Mouse (Mus musculus) skeletal muscle tissue, adult 2 months (tissue): ENCODE measurements around the gene Myl3.

ENCODE experiments used
- DNase-seq: peaks from one replicate; pipeline ENCODE4 v3.0.0-alpha.2; 2012; ENCODE audit warnings: low read depth, low spot score

The Myl3 gene

DNA sequence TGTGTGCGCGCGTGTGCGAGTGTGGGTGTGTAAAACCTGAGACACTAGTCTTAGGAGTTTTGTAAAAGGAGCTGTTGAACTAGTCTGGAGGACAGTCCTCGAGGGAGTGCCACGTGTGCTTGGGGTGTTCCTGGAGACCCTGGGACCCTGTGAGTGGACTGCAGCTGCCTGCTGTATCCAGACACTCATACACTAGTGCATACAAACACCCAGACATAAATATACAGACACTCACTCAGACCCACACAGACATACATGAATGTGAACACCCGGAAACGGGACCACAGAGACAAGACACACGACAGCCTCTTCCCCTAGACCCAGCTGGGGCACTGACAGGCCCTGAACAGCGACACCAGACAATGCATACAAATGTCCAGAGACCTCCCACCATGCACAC, 21.1 kb downstream of the Myl3 start:
- no peak for DNase-seq

DNA sequence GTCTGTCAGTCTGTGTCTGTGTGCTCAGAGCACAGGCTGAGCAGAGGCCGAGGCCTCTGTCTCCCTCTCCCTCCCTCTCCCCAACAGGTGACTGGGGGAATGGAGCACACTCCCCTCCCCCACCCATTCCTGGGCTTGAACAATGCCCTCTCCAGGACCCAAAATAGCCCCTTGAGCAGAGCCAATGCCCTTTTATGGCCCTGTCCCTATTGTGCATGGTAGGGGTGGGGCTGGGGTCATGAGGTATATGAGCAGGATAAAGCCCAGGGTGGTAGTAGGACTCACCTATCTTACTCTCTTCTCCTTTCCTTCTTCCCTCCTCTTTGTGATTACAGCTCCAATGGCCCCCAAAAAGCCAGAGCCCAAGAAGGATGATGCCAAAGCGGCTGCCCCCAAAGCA, 21.7 kb downstream of the Myl3 start:
- DNase-seq: no peak

DNA sequence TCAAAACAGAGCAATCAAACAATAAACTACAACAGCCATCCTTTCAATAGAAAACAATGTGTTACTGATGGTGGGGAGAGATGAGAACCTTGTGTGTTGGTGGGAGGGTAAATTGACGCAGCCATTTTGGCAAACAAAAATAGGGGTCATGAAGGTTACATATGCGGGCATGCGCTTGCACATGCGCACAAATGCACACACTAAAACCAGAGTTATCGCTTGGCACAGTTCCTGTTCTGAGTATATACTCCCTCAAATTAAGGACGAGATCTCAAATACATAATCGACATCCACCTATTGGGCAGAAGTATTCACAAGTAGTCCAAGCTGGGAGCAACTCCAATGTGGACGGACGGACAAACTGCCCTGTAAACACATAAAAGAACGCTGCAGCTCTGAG, 30.7 kb downstream of the Myl3 start:
- DNase-seq: no peak

- no peak for DNase-seq
Observed at GRCm38 (mm10) chr9:110774403-110775268, 33.0 kb downstream of the Myl3 start.

GRCm38 (mm10) chr9:110775269-110776022, 33.8 kb downstream of the Myl3 start:
- DNase-seq: no peak

- DNase-seq: no peak
Observed at GRCm38 (mm10) chr9:110778100-110778499, 36.4 kb downstream of the Myl3 start.

DNA sequence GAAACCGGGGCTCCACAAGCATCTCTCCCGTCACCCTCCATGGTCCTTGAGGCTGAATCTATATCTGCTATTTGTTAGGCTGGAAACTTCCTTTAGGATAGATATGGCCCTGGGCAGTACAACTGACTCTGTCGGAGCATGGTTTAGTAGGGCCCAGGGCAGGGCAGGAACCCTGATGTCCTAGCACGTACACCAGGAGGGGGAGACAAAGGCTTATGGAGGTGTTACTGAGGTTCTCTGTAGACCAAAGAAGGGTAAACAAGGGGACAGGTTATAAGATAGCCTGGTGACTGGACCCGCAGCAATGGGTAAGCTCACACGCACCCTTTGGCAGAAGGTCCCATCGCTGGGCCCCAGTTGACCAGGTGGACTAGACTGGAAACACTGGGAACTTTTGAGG, 36.9 kb downstream of the Myl3 start:
- no peak for DNase-seq

DNA sequence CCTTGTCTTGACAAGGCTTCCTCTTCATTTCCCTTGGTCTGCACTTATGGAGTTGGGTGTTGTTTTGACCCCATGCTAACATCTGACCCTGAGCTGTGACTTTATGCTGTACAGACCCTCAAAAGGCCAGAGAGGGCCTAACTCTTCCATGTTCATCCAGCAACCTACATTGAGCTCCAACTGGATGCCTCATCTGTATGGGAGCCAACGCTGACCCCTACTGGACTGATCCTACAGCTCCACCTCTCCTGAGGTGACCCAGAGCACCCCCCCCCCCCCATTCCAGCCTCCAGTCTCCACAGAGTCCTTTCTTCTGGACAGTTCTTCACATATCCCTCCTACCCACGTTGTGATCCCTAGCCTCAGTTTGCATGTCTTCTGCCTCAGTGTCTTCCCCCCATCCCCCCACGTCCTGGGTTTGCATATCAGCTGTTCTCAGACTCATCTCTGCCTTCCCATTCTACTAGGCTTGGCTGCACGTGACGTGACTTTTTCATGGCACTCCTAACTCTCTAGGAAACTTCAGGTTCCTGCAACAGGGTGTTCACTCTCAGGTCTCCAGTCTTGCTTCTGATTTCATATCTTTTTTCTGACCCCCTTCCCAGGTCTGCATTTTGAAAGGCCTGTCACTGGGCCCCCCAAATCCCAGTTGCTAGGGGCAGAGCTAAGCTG, 37.7 kb downstream of the Myl3 start:
- no peak for DNase-seq

DNA sequence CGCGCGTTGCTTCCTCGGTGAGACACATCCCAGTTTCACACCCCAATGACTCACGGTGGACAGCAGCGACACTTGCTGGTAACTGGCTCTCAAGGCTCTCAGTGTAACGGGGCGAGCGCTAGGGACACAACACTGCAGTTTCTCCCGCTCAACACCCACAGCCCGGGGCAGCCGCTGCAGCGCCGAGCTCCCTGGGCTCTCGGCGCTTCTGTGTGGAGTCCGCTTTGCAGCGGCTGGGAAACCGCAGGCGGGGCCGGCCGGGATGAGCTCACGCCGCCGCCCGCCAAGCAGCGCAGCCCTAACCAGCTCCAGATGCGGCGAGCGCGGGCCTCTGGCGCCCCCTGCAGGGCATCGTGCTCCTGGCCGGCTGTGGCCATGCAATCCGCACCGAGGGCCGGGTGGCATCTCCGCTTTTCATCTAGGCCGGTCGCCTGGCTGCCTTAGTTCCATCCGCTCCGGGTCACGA, 39.6 kb downstream of the Myl3 start:
- DNase-seq: peak; percentile 85

GRCm38 (mm10) chr9:110781731-110782130, 40.1 kb downstream of the Myl3 start:
- peak; percentile 90 for DNase-seq

DNA sequence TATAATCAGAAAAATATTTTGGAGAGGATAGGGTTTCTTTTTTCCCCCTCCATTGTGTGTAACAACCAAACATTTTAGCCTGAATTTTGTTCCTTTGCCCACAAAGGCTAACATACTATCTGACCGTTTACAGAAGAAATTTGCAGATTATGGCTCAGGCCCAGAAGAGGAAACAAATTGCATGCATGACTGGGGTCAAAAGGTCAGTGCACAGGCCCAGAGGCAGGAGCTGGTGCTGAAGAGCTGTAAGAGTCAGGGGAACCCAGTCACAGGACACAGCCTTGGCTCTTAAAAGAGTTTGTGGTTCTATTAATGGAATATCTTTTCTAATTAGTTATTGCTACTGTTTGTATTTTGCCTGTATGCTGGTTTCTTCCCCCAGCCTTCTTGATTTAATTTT, 42.0 kb downstream of the Myl3 start:
- no peak for DNase-seq

GRCm38 (mm10) chr9:110788169-110788568, 46.5 kb downstream of the Myl3 start:
- no peak for DNase-seq

- DNase-seq: no peak
Observed at GRCm38 (mm10) chr9:110790462-110790861, 48.8 kb downstream of the Myl3 start.

DNA sequence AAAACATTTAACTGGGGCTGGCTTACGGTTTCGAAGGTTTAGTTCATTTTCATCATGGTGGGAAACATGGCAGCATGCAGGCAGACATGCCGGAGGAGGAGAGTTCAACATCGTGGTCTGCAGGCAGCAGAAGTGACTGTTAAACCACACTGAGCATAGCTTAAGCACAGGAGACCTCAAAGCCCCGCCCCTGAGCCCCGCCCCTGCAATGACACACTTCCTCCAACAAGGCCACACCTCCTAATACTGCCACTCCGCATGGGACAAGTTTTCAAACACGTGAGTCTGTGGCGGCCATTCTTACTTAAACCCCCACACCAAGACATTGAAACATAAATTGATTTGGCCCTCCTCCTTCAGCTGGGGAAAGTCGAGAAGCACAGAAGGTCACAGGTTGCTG, 55.4 kb downstream of the Myl3 start:
- no peak for DNase-seq

- DNase-seq: no peak
Observed at GRCm38 (mm10) chr9:110797866-110798265, 56.2 kb downstream of the Myl3 start, which contains the start of gene Prss42. Gene Prss42 (plus strand): TSS chr9:110798166.

- DNase-seq: no peak
Observed at GRCm38 (mm10) chr9:110800834-110801479, 59.3 kb downstream of the Myl3 start.

DNA sequence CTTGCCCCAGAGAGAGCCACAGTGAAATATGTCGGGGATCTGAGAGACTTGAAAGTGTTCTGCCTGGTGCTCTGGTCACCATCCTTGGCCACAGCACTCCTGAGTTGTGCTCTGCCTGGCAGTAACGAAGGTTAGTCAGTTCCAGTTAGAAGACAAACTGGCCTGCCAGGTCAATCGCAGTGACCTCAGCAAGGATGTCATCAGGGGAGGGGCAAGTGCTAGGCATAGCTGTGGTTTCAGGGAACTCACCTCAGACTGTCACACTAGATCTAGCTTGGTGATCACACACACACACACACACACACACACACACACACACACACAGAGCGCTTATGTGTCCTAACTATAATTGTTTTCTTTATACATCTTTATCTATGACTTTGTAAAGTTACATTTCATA, 61.6 kb downstream of the Myl3 start:
- no peak for DNase-seq

DNA sequence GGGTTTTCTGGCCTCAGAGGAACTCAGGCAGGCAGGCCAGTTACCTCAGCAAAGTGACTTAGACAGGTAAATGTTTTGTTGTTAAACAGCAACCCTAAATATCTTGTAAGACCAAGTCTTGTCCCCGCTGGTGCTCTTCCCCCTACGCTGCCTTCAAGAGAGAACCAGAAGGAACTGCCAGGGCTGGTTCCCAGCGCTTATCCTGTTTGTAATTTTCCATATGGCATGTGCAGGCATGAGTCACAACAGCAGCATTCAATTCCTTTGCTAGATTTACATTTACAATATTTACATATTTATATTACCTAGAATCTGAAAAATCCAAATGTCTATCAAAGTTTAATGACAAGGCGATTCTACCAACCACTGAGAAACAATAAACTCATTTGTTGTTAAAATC, 68.4 kb downstream of the Myl3 start:
- DNase-seq: no peak

DNA sequence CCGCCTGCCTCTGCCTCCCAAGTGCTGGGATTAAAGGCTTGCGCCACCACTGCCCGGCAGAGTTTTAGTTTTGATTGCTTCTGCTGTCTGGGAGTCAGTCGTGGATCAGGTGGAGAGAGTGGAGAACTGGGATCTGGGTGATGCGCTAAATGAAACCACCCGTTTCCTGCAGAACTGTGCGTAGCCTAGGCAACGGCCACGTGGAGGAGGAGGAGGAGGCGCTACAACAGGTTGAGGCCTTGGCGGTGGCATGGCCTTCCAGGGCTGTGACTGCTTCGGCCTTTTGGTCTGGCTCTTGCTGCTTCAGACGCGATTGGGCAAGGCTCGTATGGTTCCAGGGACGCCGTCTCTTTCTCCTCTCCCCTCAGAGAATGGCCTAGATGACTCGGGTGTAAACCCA, 72.1 kb downstream of the Myl3 start, which contains the start of gene Prss44:
TSS of gene Prss44 (plus strand) at position 206 of the 400 bp plus-strand sequence.
- no peak for DNase-seq
